In genomic region chr10:4141689-4142088, GRCm38 (mm10) we compare ENCODE assay signal across 20 mouse cellular contexts.
DNase-seq lines count a peak whose midpoint lies in the region; ATAC-seq lines count a peak whose summit lies in the region.
"Had no signal": no experiment of that assay in that cellular context is flagged by ENCODE, and none has a peak within 500 bp of the region (broad histone marks: within the 10 kb centered on the region; RNA-seq: fewer than 3 reads in every experiment).

No protein-coding gene starts in this region.

- H3K9me3 ChIP-seq in hindbrain, embryonic 16.5 days (ENCODE audit: control insufficient read depth, low read length), result no peaks in the 10 kb centered on the region
- H3K9me3 ChIP-seq in hindbrain, embryonic 10.5 days, result no peaks in the 10 kb centered on the region
- H3K9me3 ChIP-seq: embryonic facial prominence, embryonic 12.5 days; forebrain, embryonic 13.5 days; heart, embryonic 15.5 days; limb, embryonic 10.5 days had no signal

- no peak overlapping the region for H3K4me3 ChIP-seq in hindbrain, embryonic 16.5 days (ENCODE audit: low read length)
- H3K4me3 ChIP-seq in hindbrain, embryonic 10.5 days, result no peak overlapping the region
- H3K4me3 ChIP-seq: embryonic facial prominence, embryonic 12.5 days; erythroblast, embryonic 14.5 days; forebrain, embryonic 13.5 days; heart, embryonic 15.5 days; layer of hippocampus, adult 2 months; limb, embryonic 10.5 days had no signal

- no peaks in the 10 kb centered on the region for H3K36me3 ChIP-seq in hindbrain, embryonic 16.5 days (ENCODE audit: control insufficient read depth, insufficient read depth, low read length)
- H3K36me3 ChIP-seq in hindbrain, embryonic 10.5 days, result 0 out of 2 replicates have a peak, but pooled peaks cover 6% of the 10 kb centered on the region
- H3K36me3 ChIP-seq: embryonic facial prominence, embryonic 12.5 days; heart, embryonic 15.5 days; limb, embryonic 10.5 days had no signal

- H3K4me1 ChIP-seq in hindbrain, embryonic 16.5 days (ENCODE audit: control insufficient read depth, insufficient read depth, low read depth, low read length), result peaks cover 3% of the 10 kb centered on the region; the same call in 1 of the 2 replicates
- peaks cover 32% of the 10 kb centered on the region for H3K4me1 ChIP-seq in hindbrain, embryonic 10.5 days (replicated peaks)
- H3K4me1 ChIP-seq: embryonic facial prominence, embryonic 12.5 days; forebrain, embryonic 13.5 days had no signal

- H3K9ac ChIP-seq in hindbrain, embryonic 16.5 days (ENCODE audit: low read depth, low read length), result no peak overlapping the region
- H3K9ac ChIP-seq: embryonic facial prominence, embryonic 12.5 days; forebrain, embryonic 13.5 days; heart, embryonic 15.5 days had no signal

- no peak overlapping the region for H3K27ac ChIP-seq in hindbrain, embryonic 16.5 days (ENCODE audit: low read depth, low read length)
- H3K27ac ChIP-seq in hindbrain, embryonic 10.5 days, result no peak overlapping the region
- H3K27ac ChIP-seq: embryonic facial prominence, embryonic 12.5 days; forebrain, embryonic 13.5 days; heart, embryonic 15.5 days; layer of hippocampus, adult 2 months; limb, embryonic 10.5 days had no signal

- H3K4me2 ChIP-seq in hindbrain, embryonic 16.5 days (ENCODE audit: low read length), result no peak overlapping the region
- H3K4me2 ChIP-seq: embryonic facial prominence, embryonic 12.5 days; forebrain, embryonic 13.5 days; heart, embryonic 15.5 days had no signal

- no peaks in the 10 kb centered on the region for H3K27me3 ChIP-seq in hindbrain, embryonic 16.5 days (replicated peaks; ENCODE audit: control insufficient read depth, insufficient read depth, low read length)
- no peaks in the 10 kb centered on the region for H3K27me3 ChIP-seq in hindbrain, embryonic 10.5 days (ENCODE audit: insufficient read depth, poor library complexity, severe bottlenecking)
- H3K27me3 ChIP-seq: embryonic facial prominence, embryonic 12.5 days; forebrain, embryonic 13.5 days; heart, embryonic 15.5 days had no signal

- 58% methylated on average over 7 of the region's 7 CpGs for WGBS in hindbrain, embryonic 16.5 days
- 73% methylated on average over 7 of the region's 7 CpGs for WGBS in hindbrain, embryonic 10.5 days

- ATAC-seq in hindbrain, embryonic 16.5 days, result peak; percentile 60; the same call in 1 of the 2 replicates
- ATAC-seq: forebrain, embryonic 13.5 days had no signal

- no peak for DNase-seq in hindbrain, embryonic 10.5 days (ENCODE audit: low spot score)
- DNase-seq in brain, adult 2 months (ENCODE audit: low read depth, low spot score), result peak; percentile 82
- peak; percentile 60 for DNase-seq in cerebellum, adult 11-12 months
- DNase-seq in cerebellum, postnatal 14 days, result peak; percentile 71 to 73
- DNase-seq in ovary, adult 18-20 months (ENCODE audit: low spot score), result no peak
- DNase-seq in lung, postnatal 25 days (ENCODE audit: low spot score), result no peak
- DNase-seq: adrenal gland, postnatal 10 days; heart, postnatal 4 days; kidney, adult 18-20 months; kidney, postnatal 10 days; lung, adult 18-20 months; lung, postnatal 14 days; thymus, postnatal 14 days had no signal

Comparison
In these comparisons a context has a peak if more than half of its experiments do, and no peak if none do; other contexts are left out.
1. DNase-seq: peak in brain, adult 2 months (single experiment), cerebellum, adult 11-12 months (single experiment) and cerebellum, postnatal 14 days (2 of 2); none in hindbrain, embryonic 10.5 days (single experiment), ovary, adult 18-20 months (single experiment) and lung, postnatal 25 days (single experiment).